Mouse (Mus musculus) liver, postnatal 0 days (tissue): ENCODE data around the gene Kcmf1.

ENCODE experiments used
- CTCF ChIP-seq: sonication (generic); IDR thresholded peaks from 2 replicates; pipeline ENCODE4 v1.5.1; 2016; ENCODE audit warnings: antibody characterized with exemption, low read depth
- EP300 ChIP-seq: IDR thresholded peaks from 2 replicates; pipeline ENCODE4 v1.6.1; 2016; ENCODE audit warnings: antibody characterized with exemption, low read depth, mild to moderate bottlenecking

- TF ChIP-seq CTCF (no peak), EP300 (no peak)
Measured at GRCm38 (mm10) chr6:72931533-72931932, 31.8 kb upstream of the Kcmf1 start.
